Mouse (Mus musculus): ENCODE measurements around the gene Dlg5. TPM values are rescaled to one million over a fixed set of nuclear protein-coding genes. Genes with fewer than 3 reads are reported as not detected.

The Dlg5 gene
- polyA plus RNA-seq, 1 experiment = 16.5 TPM

DNA sequence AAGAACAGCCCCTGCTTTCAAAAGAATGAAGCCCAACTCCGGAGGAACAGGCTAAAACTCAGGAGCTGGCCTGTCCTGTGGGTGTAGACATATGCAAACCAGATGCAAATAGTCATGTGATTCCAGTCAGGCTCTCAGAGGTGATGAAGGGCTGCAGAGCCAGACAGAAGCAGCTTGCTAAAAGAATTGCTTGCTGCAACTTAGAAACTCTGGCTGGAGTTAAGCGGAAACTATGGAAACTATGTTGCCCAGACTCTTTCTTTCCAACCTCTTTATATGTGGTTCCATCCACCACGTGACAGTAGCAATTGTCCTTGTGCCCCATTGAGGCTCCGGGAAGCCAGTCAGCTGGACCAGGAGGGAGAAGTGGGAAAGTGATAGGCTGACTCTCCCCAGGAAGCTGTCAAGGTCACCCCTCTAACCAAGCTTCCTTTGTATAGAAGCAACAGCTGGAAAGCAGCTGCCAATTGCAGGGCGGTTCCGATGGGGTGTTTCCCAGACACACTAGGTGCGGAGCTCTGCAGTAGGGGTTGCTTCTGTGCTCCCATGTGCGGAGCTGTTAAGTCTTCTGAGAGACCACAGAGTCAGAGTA lies 8.0 kb upstream of the Dlg5 start:
- Histone ChIP-seq H3K36me3 (ENCODE audit: control insufficient read depth, insufficient read depth) (no peaks in the 10 kb centered on the region), H3K27me3 (ENCODE audit: control insufficient read depth, insufficient read depth, insufficient read length) (no peaks in the 10 kb centered on the region), H3ac (ENCODE audit: control insufficient read depth, insufficient read length) (no peak overlapping the region), H3K79me2 (ENCODE audit: control insufficient read depth, insufficient read depth) (no peaks in the 10 kb centered on the region), H3K4me2 (ENCODE audit: low read depth) (no peak overlapping the region), H3K4me3 (no peak overlapping the region)
- TF ChIP-seq E2F4 (IDR thresholded peaks at IDR 0.05; ENCODE audit: insufficient read depth) (no peak), SRF (IDR thresholded peaks at IDR 0.05; ENCODE audit: control insufficient read depth, insufficient read length, low read depth) (no peak), MYOG (IDR thresholded peaks at IDR 0.05; ENCODE audit: control insufficient read depth in 1 of 3, insufficient read depth in 1 of 3, insufficient read length in 2 of 3, low read depth in 2 of 3) (no peak), TCF3 (IDR thresholded peaks at IDR 0.05; ENCODE audit: insufficient read length, low read depth) (no peak), USF1 (IDR thresholded peaks at IDR 0.05; ENCODE audit: low read depth) (no peak), MYOD1 (IDR thresholded peaks at IDR 0.05; ENCODE audit: control insufficient read depth in 1 of 3, insufficient read length in 2 of 3, low read depth in 2 of 3) (no peak), TCF12 (IDR thresholded peaks at IDR 0.05; ENCODE audit: insufficient read depth, poor library complexity, severe bottlenecking) (no peak), MAX (IDR thresholded peaks at IDR 0.05; ENCODE audit: low read depth) (no peak)

DNA sequence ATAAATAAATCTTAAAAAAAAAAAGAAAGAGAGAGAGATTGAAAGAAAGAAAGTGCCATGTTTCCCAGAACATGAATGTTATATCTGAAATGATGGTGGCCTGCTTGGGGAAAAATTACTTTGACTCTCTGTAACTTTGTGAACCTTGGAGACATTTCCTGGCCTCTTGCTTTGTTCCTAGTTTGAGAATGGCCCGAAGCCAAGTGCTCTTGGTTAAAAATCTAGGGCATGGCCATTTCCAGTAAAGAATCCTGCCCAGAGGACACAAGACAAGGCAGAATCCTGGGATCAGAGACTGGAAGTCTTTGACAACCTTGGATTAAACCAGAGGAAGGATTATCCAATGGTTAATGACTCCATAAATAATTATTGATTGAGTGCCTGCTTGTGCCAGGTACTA lies 5.6 kb upstream of the Dlg5 start:
- Histone ChIP-seq H3K27me3 (ENCODE audit: control insufficient read depth, insufficient read depth, insufficient read length) (no peaks in the 10 kb centered on the region), H3ac (ENCODE audit: control insufficient read depth, insufficient read length) (no peak overlapping the region), H3K36me3 (ENCODE audit: control insufficient read depth, insufficient read depth) (no peaks in the 10 kb centered on the region), H3K4me3 (no peak overlapping the region), H3K4me2 (ENCODE audit: low read depth) (no peak overlapping the region), H3K79me2 (ENCODE audit: control insufficient read depth, insufficient read depth) (no peaks in the 10 kb centered on the region)
- TF ChIP-seq TCF12 (IDR thresholded peaks at IDR 0.05; ENCODE audit: insufficient read depth, poor library complexity, severe bottlenecking) (no peak), MYOD1 (IDR thresholded peaks at IDR 0.05; ENCODE audit: control insufficient read depth in 1 of 3, insufficient read length in 2 of 3, low read depth in 2 of 3) (no peak), MAX (IDR thresholded peaks at IDR 0.05; ENCODE audit: low read depth) (no peak), TCF3 (IDR thresholded peaks at IDR 0.05; ENCODE audit: insufficient read length, low read depth) (no peak), USF1 (IDR thresholded peaks at IDR 0.05; ENCODE audit: low read depth) (no peak), MYOG (IDR thresholded peaks at IDR 0.05; ENCODE audit: control insufficient read depth in 1 of 3, insufficient read depth in 1 of 3, insufficient read length in 2 of 3, low read depth in 2 of 3) (no peak), E2F4 (IDR thresholded peaks at IDR 0.05; ENCODE audit: insufficient read depth) (no peak)

DNA sequence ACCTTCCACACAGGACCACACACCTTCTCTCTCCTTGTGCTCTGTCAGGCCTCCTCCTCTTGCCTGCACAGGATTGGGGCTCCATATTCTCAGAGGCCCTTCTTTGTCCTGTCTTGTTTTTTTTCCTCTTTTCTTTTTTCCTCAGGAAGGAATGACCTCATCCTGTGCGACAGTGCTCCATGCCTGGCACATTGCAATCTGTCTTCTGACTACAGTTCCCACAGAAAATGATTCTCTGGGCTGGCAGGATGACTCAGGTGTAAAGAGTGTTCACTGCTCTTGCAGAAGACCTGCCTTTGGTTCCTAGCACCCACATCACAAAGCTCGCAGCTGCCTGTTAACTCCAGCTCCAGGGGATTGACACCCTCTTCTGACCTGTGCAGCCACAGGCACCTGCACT lies 4.2 kb upstream of the Dlg5 start:
- peaks cover 3% of the 10 kb centered on the region for H3K79me2 ChIP-seq (ENCODE audit: control insufficient read depth, insufficient read depth)
- no peak overlapping the region for H3ac ChIP-seq (ENCODE audit: control insufficient read depth, insufficient read length)
- no peaks in the 10 kb centered on the region for H3K27me3 ChIP-seq (ENCODE audit: control insufficient read depth, insufficient read depth, insufficient read length)
- H3K4me3 ChIP-seq = no peak overlapping the region
- TF ChIP-seq SRF (IDR thresholded peaks at IDR 0.05; ENCODE audit: control insufficient read depth, insufficient read length, low read depth) (no peak), USF1 (IDR thresholded peaks at IDR 0.05; ENCODE audit: low read depth) (no peak), E2F4 (IDR thresholded peaks at IDR 0.05; ENCODE audit: insufficient read depth) (no peak), CEBPB (IDR thresholded peaks at IDR 0.05; ENCODE audit: insufficient read depth, poor library complexity, severe bottlenecking) (no peak), POLR2A (IDR thresholded peaks at IDR 0.05; ENCODE audit: insufficient read length, low read depth) (no peak), POLR2AphosphoS2 (IDR thresholded peaks at IDR 0.05; ENCODE audit: insufficient read length, low read depth) (no peak), MYOG (IDR thresholded peaks at IDR 0.05; ENCODE audit: control insufficient read depth in 1 of 3, insufficient read depth in 1 of 3, insufficient read length in 2 of 3, low read depth in 2 of 3) (no peak), MAX (IDR thresholded peaks at IDR 0.05; ENCODE audit: low read depth) (no peak), MYOD1 (IDR thresholded peaks at IDR 0.05; ENCODE audit: control insufficient read depth in 1 of 3, insufficient read length in 2 of 3, low read depth in 2 of 3) (no peak), REST (IDR thresholded peaks at IDR 0.05; ENCODE audit: insufficient read depth, insufficient read length) (no peak), TCF3 (IDR thresholded peaks at IDR 0.05; ENCODE audit: insufficient read length, low read depth) (no peak), TCF12 (IDR thresholded peaks at IDR 0.05; ENCODE audit: insufficient read depth, poor library complexity, severe bottlenecking) (no peak)
- H3K36me3 ChIP-seq (ENCODE audit: control insufficient read depth, insufficient read depth) = no peaks in the 10 kb centered on the region
- no peak overlapping the region for H3K4me2 ChIP-seq (ENCODE audit: low read depth)

DNA sequence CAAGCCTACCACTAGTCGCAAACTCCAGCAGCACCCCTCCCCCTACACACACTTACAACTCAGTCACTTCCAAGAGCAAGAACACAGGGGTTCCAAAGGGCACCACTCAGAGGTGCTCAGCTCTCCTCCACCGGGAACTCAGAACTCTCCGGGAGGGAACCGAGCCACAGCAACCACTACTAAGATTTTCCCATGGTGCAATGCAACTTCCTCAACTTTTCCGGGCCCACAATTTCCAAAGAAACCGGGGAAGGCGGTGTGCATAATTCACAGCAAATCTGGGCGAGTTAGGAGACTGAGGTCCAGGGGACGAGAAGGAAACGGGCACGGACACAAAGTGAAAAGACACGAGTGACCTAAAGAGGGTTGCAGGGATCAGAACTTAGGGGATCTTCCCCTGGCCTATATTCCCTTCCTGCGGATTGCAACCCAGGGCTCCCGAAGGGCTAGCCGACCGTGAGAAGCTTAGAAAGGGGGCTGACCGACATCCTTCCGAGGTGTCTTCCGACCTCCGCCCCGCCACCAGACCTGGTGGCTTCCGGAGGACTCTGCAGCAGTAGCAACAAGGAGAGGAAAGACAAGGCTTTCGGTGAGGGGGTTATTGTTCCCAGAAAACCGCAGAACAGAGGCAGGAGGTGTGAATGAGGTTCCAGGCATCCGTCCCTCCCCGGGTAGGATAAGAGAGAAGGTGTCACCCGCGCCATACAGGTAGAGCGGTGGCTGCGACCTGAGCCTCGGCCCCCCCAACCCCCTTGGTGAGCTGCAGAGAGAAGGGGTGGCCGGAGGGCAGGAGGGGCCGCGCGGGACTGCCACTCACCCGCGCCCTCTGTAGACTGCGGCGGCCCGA lies 1.2 kb downstream of the Dlg5 start:
- Histone ChIP-seq H3K79me2 (ENCODE audit: control insufficient read depth, insufficient read depth) (peaks cover 50% of the 10 kb centered on the region), H3ac (ENCODE audit: control insufficient read depth, insufficient read length) (peak overlapping the region; percentile 96), H3K36me3 (ENCODE audit: control insufficient read depth, insufficient read depth) (no peaks in the 10 kb centered on the region), H3K27me3 (ENCODE audit: control insufficient read depth, insufficient read depth, insufficient read length) (no peaks in the 10 kb centered on the region), H3K4me3 (peak overlapping the region; percentile 72), H3K4me2 (ENCODE audit: low read depth) (peak overlapping the region; percentile 90)
- TF ChIP-seq SRF (IDR thresholded peaks at IDR 0.05; ENCODE audit: control insufficient read depth, insufficient read length, low read depth) (peak; percentile 19), MYOG (IDR thresholded peaks at IDR 0.05; ENCODE audit: control insufficient read depth in 1 of 3, insufficient read depth in 1 of 3, insufficient read length in 2 of 3, low read depth in 2 of 3) (no peak)

DNA sequence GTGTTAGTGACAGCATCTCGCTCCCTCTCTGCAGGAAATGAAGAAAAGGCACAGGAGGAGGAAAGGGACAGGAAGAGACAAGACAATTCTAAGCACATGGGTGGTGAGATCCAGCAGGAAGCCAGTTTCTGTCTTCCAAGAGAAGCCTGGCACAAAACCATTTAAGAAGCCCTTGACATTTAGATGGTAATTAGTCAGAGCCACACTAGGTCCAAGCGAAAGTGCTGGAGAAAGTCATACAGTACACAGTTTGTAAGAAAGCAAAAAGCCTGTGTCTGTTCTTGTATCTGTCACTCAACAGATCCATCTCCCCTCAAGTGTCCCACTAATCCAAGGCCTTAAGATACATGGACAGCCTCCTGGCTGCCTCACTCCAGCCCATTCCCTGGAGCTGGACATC lies 3.7 kb downstream of the Dlg5 start:
- Histone ChIP-seq H3K4me2 (ENCODE audit: low read depth) (no peak overlapping the region), H3K27me3 (ENCODE audit: control insufficient read depth, insufficient read depth, insufficient read length) (no peaks in the 10 kb centered on the region), H3K4me3 (no peak overlapping the region), H3ac (ENCODE audit: control insufficient read depth, insufficient read length) (no peak overlapping the region), H3K36me3 (ENCODE audit: control insufficient read depth, insufficient read depth) (no peaks in the 10 kb centered on the region), H3K79me2 (ENCODE audit: control insufficient read depth, insufficient read depth) (peaks cover 63% of the 10 kb centered on the region)
- TF ChIP-seq MAX (IDR thresholded peaks at IDR 0.05; ENCODE audit: low read depth) = no peak
- no peak for TF ChIP-seq MYOD1 (IDR thresholded peaks at IDR 0.05; ENCODE audit: control insufficient read depth in 1 of 3, insufficient read length in 2 of 3, low read depth in 2 of 3)
- TF ChIP-seq POLR2AphosphoS2 (IDR thresholded peaks at IDR 0.05; ENCODE audit: insufficient read length, low read depth) = no peak
- no peak for TF ChIP-seq POLR2A (IDR thresholded peaks at IDR 0.05; ENCODE audit: insufficient read length, low read depth)
- TF ChIP-seq MYOG (IDR thresholded peaks at IDR 0.05; ENCODE audit: control insufficient read depth in 1 of 3, insufficient read depth in 1 of 3, insufficient read length in 2 of 3, low read depth in 2 of 3) = no peak
- TF ChIP-seq REST (IDR thresholded peaks at IDR 0.05; ENCODE audit: insufficient read depth, insufficient read length) = no peak
- no peak for TF ChIP-seq TCF12 (IDR thresholded peaks at IDR 0.05; ENCODE audit: insufficient read depth, poor library complexity, severe bottlenecking)
- TF ChIP-seq CEBPB (IDR thresholded peaks at IDR 0.05; ENCODE audit: insufficient read depth, poor library complexity, severe bottlenecking) = no peak
- no peak for TF ChIP-seq SRF (IDR thresholded peaks at IDR 0.05; ENCODE audit: control insufficient read depth, insufficient read length, low read depth)
- no peak for TF ChIP-seq USF1 (IDR thresholded peaks at IDR 0.05; ENCODE audit: low read depth)
- TF ChIP-seq TCF3 (IDR thresholded peaks at IDR 0.05; ENCODE audit: insufficient read length, low read depth) = no peak
- TF ChIP-seq E2F4 (IDR thresholded peaks at IDR 0.05; ENCODE audit: insufficient read depth) = no peak

All from myocyte (in vitro differentiated cells).